Mouse (Mus musculus): ENCODE data around the gene Baz1b. TPM values are rescaled to one million over a fixed set of nuclear protein-coding genes. Genes with fewer than 3 reads are reported as not detected.

Baz1b gene
- polyA plus RNA-seq (2015; fragmentation: Nextera tagmentation; extraction: Ambion mirVana): 42.9 and 43.2 TPM in 2 replicates

DNA sequence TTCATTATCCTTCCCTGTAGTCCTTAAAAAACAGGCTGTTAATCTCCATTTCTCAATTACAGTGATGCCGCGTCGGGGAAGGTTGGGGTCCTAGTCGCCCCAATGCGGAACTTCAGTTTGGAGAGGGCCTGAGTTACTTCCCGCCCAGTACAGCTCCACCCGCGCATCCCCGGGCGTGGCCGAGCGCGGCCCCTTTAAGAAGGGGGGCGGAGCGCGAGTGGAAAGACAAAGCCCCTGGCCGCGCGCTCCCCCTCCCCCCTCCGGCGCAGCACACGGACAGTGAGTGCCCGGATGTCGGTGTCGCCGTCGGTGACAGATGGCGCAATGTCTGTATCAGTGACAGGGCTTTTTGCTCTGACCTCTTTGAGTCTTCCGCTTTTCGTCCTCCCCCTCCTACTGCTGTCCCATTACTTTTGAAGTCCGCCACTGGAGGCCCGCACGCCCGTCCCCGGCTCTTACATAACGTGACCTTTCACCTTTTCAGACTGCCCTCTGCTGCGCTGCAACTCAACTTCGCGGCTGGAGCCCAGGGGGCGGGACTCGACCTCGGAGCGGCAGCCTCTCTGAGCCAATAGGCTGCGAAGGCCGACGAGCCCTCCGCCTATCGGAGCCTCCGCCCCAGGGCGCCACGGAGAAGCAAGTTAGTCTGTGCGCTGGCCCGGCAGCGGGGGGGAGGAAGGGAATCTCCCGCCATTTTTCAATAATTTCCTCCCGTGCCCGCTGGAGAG is at the start of gene Baz1b:
Gene Baz1b, plus strand, starts transcription at position 644 of the 728 bp plus-strand sequence.
- Histone ChIP-seq H3K9me3 (no peaks in the 10 kb centered on the region), H3K27me3 (no peaks in the 10 kb centered on the region), H3K36me3 (peaks cover 12% of the 10 kb centered on the region), H3K9ac (replicated peaks) (peak within 1 kb of the TSS; percentile 91), H3K4me1 (peaks cover 36% of the 10 kb centered on the region), H3K4me3 (peak within 1 kb of the TSS; percentile 75), H3K27ac (replicated peaks) (peak within 1 kb of the TSS; percentile 96), H3K4me2 (replicated peaks) (peak within 1 kb of the TSS; percentile 84)
- ATAC-seq (replicated peaks): peak; percentile 98
- 0% methylated on average over 57 of the region's 57 CpGs for WGBS

DNA sequence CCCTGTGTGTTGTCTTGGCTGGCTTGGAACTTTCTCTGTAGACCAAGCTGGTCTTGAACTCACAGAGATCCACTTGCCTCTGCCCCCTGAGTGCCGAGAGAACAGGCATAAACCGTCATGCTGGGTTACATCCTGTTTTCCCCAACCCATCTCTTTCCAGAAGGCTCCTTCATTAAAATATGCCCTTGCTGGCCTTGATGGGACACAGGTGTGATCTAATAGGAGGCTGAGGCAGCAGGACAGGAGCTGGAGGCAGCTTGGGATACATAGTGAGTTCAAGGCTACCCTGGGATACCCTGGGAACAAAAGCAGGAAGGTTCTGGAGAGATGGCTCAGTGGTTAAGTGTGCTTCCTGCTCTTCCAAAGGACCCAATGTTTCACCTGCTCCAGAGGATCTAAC is 47.2 kb upstream of the Baz1b start:
- Histone ChIP-seq H3K4me2 (replicated peaks) (no peak overlapping the region), H3K27ac (replicated peaks) (no peak overlapping the region), H3K27me3 (peaks cover under 1% of the 10 kb centered on the region; the same call in 1 of the 2 replicates), H3K9ac (replicated peaks) (no peak overlapping the region), H3K4me1 (no peaks in the 10 kb centered on the region), H3K9me3 (no peaks in the 10 kb centered on the region), H3K36me3 (no peaks in the 10 kb centered on the region), H3K4me3 (no peak overlapping the region)
- 72% methylated on average over 2 of the region's 2 CpGs for WGBS
- ATAC-seq (replicated peaks): no peak

DNA sequence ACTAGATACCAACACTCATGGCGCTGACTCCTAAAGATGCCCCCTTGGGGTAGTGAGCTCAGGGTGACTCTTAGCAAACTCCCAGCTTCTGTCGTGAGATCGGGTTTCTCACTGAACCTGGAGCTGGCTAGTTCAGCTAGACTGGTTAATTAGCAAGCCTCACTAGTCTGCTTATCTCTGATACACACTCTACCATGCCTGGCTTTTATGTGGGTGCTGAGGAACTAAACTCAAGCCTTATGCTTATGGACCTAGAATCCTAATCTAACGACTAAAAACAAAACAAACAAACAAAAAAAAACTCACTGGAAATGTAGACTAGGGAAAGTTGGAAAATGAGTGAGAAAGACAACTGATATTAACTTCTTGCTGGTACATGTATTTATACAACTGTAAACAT is 42.6 kb upstream of the Baz1b start:
- Histone ChIP-seq H3K4me1 (peaks cover 8% of the 10 kb centered on the region), H3K36me3 (no peaks in the 10 kb centered on the region), H3K9me3 (no peaks in the 10 kb centered on the region), H3K27me3 (no peaks in the 10 kb centered on the region), H3K4me2 (replicated peaks) (no peak overlapping the region), H3K27ac (replicated peaks) (no peak overlapping the region), H3K9ac (replicated peaks) (no peak overlapping the region), H3K4me3 (no peak overlapping the region)
- ATAC-seq (replicated peaks): no peak
- 59% methylated on average over 4 of the region's 4 CpGs for WGBS

DNA sequence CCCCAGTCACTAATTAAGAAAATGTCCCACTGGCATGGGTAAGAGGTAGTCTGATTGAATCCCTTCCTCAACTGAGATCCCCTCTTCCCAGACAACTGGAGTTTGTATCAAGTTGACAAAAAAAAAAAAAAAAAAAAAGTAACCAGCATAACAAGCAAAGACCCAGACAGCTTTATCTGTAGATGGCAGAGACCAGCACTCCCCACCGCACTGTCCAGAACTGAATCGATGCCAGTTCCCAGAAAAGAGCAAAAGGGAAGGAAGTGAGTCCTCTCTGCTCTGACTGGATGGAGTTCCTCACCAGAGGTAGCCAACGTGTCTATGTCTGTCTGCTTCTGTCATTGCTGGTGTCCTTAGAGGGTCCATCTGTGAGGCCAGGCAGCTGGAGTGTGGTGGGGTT is 41.5 kb upstream of the Baz1b start:
- H3K4me2 ChIP-seq (replicated peaks): no peak overlapping the region
- peaks cover 16% of the 10 kb centered on the region for H3K4me1 ChIP-seq
- WGBS: 85% methylated on average over 3 of the region's 3 CpGs
- H3K9me3 ChIP-seq: no peaks in the 10 kb centered on the region
- no peaks in the 10 kb centered on the region for H3K27me3 ChIP-seq
- H3K9ac ChIP-seq (replicated peaks): no peak overlapping the region
- H3K36me3 ChIP-seq: no peaks in the 10 kb centered on the region
- no peak overlapping the region for H3K27ac ChIP-seq (replicated peaks)
- ATAC-seq (replicated peaks): no peak
- H3K4me3 ChIP-seq: no peak overlapping the region

DNA sequence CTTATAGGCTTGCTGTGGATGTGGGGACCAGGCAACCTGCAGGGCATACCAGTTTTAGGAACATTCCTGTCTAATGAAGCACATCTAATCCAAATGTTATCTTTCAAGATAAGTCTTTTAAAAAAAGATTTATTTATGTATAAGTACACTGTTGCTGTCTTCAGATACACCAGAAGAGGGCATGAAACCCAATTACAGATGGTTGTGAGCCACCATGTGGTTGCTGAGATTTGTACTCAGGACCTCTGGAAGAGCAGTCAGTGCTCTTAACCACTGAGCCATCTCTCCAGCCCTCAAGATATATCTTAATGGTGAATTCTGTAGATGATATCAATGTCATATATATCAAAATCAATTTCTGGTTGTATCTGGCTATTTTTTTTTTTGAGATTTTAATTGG is 41.1 kb upstream of the Baz1b start:
- Histone ChIP-seq H3K4me1 (peaks cover 16% of the 10 kb centered on the region), H3K4me3 (no peak overlapping the region), H3K36me3 (no peaks in the 10 kb centered on the region), H3K27me3 (no peaks in the 10 kb centered on the region), H3K9me3 (no peaks in the 10 kb centered on the region), H3K4me2 (replicated peaks) (no peak overlapping the region), H3K9ac (replicated peaks) (no peak overlapping the region), H3K27ac (replicated peaks) (no peak overlapping the region)
- no peak for ATAC-seq (replicated peaks)

DNA sequence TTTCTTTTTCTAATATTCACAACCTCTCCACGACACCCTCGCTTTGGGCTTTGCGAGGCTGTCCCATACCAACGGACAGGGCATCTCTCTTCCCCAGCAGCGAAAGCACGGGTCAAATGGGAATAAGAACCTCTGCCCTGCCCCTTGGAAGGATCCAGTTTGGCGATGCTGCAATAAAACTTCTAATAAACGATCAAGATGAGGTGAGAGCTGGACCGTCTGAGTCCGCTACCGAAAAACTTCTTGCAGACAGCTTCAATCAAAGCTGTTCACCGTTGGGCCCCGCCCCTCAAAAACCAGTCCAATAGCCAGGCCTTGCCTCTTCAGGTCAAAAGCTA is 38.4 kb upstream of the Baz1b start:
- Histone ChIP-seq H3K9me3 (no peaks in the 10 kb centered on the region), H3K27me3 (no peaks in the 10 kb centered on the region), H3K36me3 (no peaks in the 10 kb centered on the region), H3K9ac (replicated peaks) (peak overlapping the region; percentile 81), H3K4me1 (peaks cover 16% of the 10 kb centered on the region), H3K27ac (replicated peaks) (peak overlapping the region; percentile 90), H3K4me3 (peak overlapping the region; percentile 92), H3K4me2 (replicated peaks) (peak overlapping the region; percentile 86)
- no peak for ATAC-seq (replicated peaks)
- 1% methylated on average over 13 of the region's 13 CpGs for WGBS

DNA sequence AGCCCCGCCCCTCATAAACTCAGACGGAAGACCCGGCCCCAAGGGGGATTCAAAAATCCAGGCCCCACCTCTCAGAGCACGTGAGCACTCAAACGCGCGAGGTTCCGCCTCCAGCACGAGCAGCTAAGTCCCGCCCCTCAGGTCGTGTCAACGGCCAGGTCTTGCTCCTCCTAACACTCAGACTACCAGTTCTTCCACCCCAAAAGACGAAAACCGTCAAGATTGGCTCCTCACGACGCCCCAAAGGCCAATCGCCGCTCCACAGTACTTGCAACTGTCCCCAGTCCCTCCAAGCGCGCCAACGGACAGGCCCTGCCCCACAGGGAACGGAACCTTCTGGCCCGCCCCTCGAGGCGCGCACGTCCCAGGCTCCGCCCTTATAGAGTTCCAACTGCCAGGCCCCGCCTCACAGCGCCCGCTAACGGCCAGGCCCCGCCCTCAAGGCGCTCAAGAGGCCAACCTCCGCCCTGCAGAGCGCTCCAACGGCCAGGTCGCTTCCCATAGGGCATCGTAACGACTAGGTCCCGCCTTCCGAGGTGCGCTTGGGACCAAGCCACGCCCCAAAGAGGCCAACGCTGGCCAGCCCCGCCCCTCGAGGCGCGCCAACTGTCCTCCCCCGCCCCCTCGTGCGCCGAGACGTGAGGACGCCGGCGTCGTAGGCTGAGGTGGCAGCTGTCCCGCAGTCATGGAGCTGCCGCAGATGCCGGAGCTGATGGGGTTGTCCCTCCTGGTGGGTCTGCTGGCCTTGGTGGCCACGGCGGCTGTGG is 37.8 kb upstream of the Baz1b start, which contains the start of gene Tbl2:
Gene Tbl2, plus strand, starts transcription at position 605 of the 767 bp plus-strand sequence.
- ATAC-seq (replicated peaks): peak; percentile 98
- Histone ChIP-seq H3K4me1 (peaks cover 16% of the 10 kb centered on the region), H3K4me2 (replicated peaks) (peak within 1 kb of the TSS; percentile 86), H3K27ac (replicated peaks) (peak within 1 kb of the TSS; percentile 90), H3K9ac (replicated peaks) (peak within 1 kb of the TSS; percentile 81), H3K4me3 (peak within 1 kb of the TSS; percentile 92), H3K27me3 (no peaks in the 10 kb centered on the region), H3K36me3 (peaks cover 3% of the 10 kb centered on the region), H3K9me3 (no peaks in the 10 kb centered on the region)
- under 1% methylated on average over 63 of the region's 63 CpGs for WGBS

DNA sequence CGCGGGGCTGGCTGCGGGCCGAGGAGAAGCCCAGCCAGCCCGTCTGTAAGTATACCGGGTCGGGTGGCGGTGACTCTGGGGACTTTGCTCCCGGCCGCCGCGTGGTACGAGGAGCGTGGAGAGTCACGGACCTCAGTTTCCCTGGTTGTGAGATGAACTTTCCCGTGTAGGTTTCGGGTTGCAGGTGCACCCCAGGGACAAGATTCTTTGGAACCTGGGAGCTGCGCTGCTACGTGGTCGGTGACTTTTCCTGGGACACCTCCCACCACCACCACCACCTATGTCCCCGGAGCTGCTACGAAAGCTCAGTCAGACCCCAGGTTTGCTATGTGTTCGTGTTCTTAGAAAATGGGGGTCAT is 37.3 kb upstream of the Baz1b start:
- WGBS: under 1% methylated on average over 23 of the region's 23 CpGs
- Histone ChIP-seq H3K27me3 (no peaks in the 10 kb centered on the region), H3K27ac (replicated peaks) (peak overlapping the region; percentile 90)

DNA sequence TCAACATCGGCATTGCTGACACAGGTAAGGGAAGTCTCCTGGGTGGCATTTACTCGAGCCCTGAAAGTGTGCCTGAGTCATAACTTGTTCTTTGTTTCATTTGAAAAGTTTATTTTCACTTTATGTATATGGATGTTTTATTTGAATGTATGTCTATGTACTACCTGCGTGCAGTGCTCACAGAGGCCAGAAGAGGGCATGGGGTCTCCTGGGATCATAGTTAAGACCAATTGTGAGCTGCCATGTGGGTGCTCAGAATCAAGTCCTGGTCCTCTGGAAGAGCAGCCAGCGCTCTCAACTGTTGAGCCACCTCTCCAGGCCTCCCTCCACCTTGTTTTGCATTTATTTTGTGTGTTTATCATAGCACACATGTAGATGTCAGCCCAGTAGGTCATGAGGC is 30.6 kb upstream of the Baz1b start:
- 99% methylated on average over 4 of the region's 4 CpGs for WGBS
- Histone ChIP-seq H3K4me1 (no peaks in the 10 kb centered on the region), H3K27me3 (no peaks in the 10 kb centered on the region), H3K9ac (replicated peaks) (no peak overlapping the region), H3K36me3 (peaks cover 67% of the 10 kb centered on the region), H3K9me3 (no peaks in the 10 kb centered on the region), H3K4me3 (no peak overlapping the region), H3K4me2 (replicated peaks) (no peak overlapping the region), H3K27ac (replicated peaks) (no peak overlapping the region)
- no peak for ATAC-seq (replicated peaks)

More for the DNA sequence above, 37.3 kb upstream of the Baz1b start:
- Histone ChIP-seq H3K4me1 (peaks cover 16% of the 10 kb centered on the region), H3K36me3 (peaks cover 6% of the 10 kb centered on the region), H3K9me3 (no peaks in the 10 kb centered on the region), H3K9ac (replicated peaks) (peak overlapping the region; percentile 81), H3K4me3 (peak overlapping the region; percentile 92), H3K4me2 (replicated peaks) (peak overlapping the region; percentile 86)
- no peak for ATAC-seq (replicated peaks)

DNA sequence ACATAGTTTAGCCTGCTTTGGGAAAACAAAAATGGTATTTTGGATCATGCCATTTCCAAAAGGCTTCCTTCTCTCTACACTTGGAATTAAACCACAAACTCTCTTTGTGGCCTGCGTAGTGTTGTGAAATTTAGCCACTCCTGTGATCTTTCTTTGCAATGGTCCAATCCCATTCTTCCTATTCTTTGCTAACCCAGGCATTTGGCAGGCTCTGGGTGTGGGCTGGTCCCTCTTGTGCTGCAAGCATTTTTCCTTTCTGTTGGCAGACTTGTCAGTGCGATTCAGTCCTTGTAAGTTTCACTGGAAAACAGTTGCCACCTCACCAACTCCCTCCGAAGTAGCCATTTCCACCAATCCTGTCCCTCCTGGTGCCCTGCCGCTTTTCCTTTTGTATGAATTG is 25.8 kb upstream of the Baz1b start:
- no peaks in the 10 kb centered on the region for H3K9me3 ChIP-seq
- no peak for ATAC-seq (replicated peaks)

DNA sequence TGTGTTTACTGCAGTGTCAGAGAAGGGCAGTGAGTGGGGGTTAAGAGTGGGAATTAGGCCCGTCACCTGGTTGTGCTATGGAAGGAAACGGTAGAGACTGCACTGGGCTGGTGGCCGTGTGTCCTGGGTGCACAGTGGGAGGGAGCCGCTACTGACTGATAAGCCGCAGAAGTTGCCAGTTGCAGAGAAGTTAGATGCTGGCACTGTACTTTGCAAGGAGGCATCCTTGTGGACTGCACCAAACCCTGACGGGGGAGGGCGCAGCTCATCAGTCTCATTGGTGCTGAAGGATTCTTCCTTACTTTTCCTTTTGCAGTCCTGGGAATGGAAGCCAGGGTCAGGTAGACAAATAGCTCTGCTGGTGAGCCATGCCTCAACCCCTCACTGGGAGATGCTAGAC is 25.4 kb upstream of the Baz1b start:
- ATAC-seq (replicated peaks): no peak
- no peak overlapping the region for H3K9ac ChIP-seq (replicated peaks)
- H3K27me3 ChIP-seq: no peaks in the 10 kb centered on the region
- no peaks in the 10 kb centered on the region for H3K9me3 ChIP-seq
- H3K4me1 ChIP-seq: no peaks in the 10 kb centered on the region
- peaks cover 44% of the 10 kb centered on the region for H3K36me3 ChIP-seq
- H3K4me3 ChIP-seq: no peak overlapping the region
- no peak overlapping the region for H3K4me2 ChIP-seq (replicated peaks)
- WGBS: 85% methylated on average over 7 of the region's 7 CpGs
- H3K27ac ChIP-seq (replicated peaks): no peak overlapping the region

More for the DNA sequence above, 25.8 kb upstream of the Baz1b start:
- Histone ChIP-seq H3K9ac (replicated peaks) (no peak overlapping the region), H3K27me3 (no peaks in the 10 kb centered on the region), H3K4me1 (no peaks in the 10 kb centered on the region), H3K36me3 (peaks cover 48% of the 10 kb centered on the region), H3K27ac (replicated peaks) (no peak overlapping the region), H3K4me3 (no peak overlapping the region), H3K4me2 (replicated peaks) (no peak overlapping the region)
- WGBS: 84% methylated on average over 4 of the region's 4 CpGs

DNA sequence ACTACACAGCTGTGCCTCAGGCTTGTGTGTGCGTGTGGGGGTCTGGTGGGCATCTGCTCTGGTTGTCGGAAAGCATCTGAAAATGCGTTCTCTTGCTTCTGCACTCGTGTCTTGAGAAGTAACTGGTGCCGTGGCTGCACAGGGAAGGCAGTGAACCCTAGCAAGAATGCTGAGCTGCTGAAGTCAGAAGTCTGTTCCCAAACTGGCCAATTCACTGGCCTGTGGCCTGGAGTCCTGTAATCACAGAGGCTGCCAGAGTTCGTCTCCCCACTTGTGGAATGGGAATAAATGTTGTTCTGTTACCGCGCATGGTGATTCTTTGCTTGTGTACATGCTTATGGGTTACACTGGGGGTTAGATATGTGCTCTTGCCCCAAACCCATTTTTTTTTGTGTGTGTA is 24.7 kb upstream of the Baz1b start:
- WGBS: 95% methylated on average over 8 of the region's 8 CpGs
- Histone ChIP-seq H3K4me1 (no peaks in the 10 kb centered on the region), H3K4me3 (no peak overlapping the region), H3K27me3 (no peaks in the 10 kb centered on the region), H3K36me3 (peaks cover 37% of the 10 kb centered on the region), H3K27ac (replicated peaks) (no peak overlapping the region), H3K9me3 (no peaks in the 10 kb centered on the region), H3K4me2 (replicated peaks) (no peak overlapping the region), H3K9ac (replicated peaks) (no peak overlapping the region)
- ATAC-seq (replicated peaks): no peak
